ENCODE assay signal across 7 mouse cellular contexts in the genomic region with DNA sequence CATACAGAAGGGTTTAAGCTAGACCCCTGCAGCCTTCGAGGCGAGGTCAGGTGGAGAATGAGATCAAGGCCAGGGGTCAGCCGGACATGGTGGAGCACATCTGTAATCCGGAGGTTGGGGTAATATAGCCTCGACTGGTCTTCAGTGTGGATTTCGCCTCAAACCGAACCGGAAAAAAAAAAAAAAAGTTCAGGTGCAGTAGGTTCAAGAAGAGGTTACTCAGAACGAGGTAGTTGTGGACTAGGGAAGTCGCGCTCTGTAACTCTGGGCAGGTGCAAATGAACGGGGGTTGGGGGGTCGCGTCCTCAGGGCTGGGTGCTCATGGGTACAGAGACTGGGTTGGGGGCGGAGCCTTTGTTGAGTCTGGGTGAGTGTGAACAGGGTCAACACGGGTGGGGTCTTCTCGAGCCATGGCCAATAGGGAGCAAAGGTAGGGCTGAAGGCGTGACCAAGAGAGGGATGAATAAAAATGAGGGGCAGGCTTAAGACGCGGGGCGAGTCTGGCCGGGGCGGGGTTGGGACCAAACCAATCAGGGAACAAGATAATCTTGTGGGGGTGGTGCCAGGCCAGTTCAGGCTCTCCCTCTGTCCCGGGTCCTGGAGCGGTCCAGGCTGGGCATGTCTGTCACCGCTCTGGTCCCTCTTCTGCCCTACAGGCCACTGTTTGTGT. TPM values are rescaled to one million over a fixed set of nuclear protein-coding genes. Genes with fewer than 3 reads are reported as not detected.
DNase-seq lines count a peak whose midpoint lies in the region; ATAC-seq lines count a peak whose summit lies in the region.

No protein-coding gene starts in this region.

- H3K4me3 ChIP-seq in forebrain, embryonic 16.5 days (replicated peaks; ENCODE audit: low read length), result peak overlapping the region; percentile 42

- no peak overlapping the region for H3K27ac ChIP-seq in forebrain, embryonic 16.5 days (ENCODE audit: low read length)

- peaks cover 7% of the 10 kb centered on the region for H3K27me3 ChIP-seq in forebrain, embryonic 16.5 days (replicated peaks; ENCODE audit: control insufficient read depth, insufficient read depth, low read length)

- H3K4me2 ChIP-seq in forebrain, embryonic 16.5 days (ENCODE audit: low read length), result peak overlapping the region; percentile 74

- DNase-seq in WW6 (ENCODE audit: low read depth, low spot score), result peak; percentile 75
- peak; percentile 66 to 72 for DNase-seq in cerebellum, adult 18-20 months
- DNase-seq in layer of hippocampus, adult 8-10 months (ENCODE audit: low spot score in 2 of 2), result peak; percentile 44 to 56
- DNase-seq in lung, postnatal 14 days, result peak; percentile 78
- peak; percentile 25 for DNase-seq in right cerebral cortex, postnatal 25 days

- WGBS in forebrain, embryonic 16.5 days, result under 1% methylated on average over 26 of the region's 26 CpGs

- H3K36me3 ChIP-seq in forebrain, embryonic 16.5 days (ENCODE audit: control insufficient read depth, insufficient read depth), result no peaks in the 10 kb centered on the region

- ATAC-seq in forebrain, embryonic 16.5 days, result peak; percentile 84
- peak; percentile 84 to 90 for ATAC-seq in hematopoietic stem cell, adult 5-6 weeks (replicated peaks in 1 of 2; ENCODE audit: insufficient read depth in 1 of 2, low FRiP score in 2 of 2, low TSS enrichment in 1 of 2, low read depth in 1 of 2, poor library complexity in 2 of 2, severe bottlenecking in 2 of 2)

- H3K9me3 ChIP-seq in forebrain, embryonic 16.5 days (ENCODE audit: control insufficient read depth, low read length), result no peaks in the 10 kb centered on the region

- peak overlapping the region; percentile 50 for H3K9ac ChIP-seq in forebrain, embryonic 16.5 days (replicated peaks; ENCODE audit: low read depth, low read length)

- H3K4me1 ChIP-seq in forebrain, embryonic 16.5 days (replicated peaks; ENCODE audit: control insufficient read depth, insufficient read depth, low read length), result peaks cover 18% of the 10 kb centered on the region

RNA-seq across cellular contexts. Expression of gene Sec14l5, which starts 0.4 kb away (rescaled TPM):
- polyA plus RNA-seq in forebrain, embryonic 16.5 days (2015; fragmentation: Nextera tagmentation; extraction: Ambion mirVana), result 0.10 and 0.14 TPM in 2 replicates
- not detected in 2 replicates for total RNA-seq in hematopoietic stem cell, adult 5-6 weeks (2017)
- 10 to 100 TPM in 2 of 4 experiments, 1 to 10 TPM in 2; 8.3 to 11.1 (median 9.7) TPM for total RNA-seq in layer of hippocampus, adult 8-10 months (2022)

RNA-seq across cellular contexts. Expression of gene Ppl, which starts 14.3 kb away (rescaled TPM):
- 0.06 and 0.21 TPM in 2 replicates for polyA plus RNA-seq in forebrain, embryonic 16.5 days (2015; fragmentation: Nextera tagmentation; extraction: Ambion mirVana)
- total RNA-seq in hematopoietic stem cell, adult 5-6 weeks (2017), result not detected in 2 replicates
- total RNA-seq in layer of hippocampus, adult 8-10 months (2022), result 1 to 10 TPM; 3.9 to 6.4 (median 5.0) TPM

RNA-seq across cellular contexts. Expression of gene Nagpa, which starts 57.3 kb away (rescaled TPM):
- polyA plus RNA-seq in forebrain, embryonic 16.5 days (2015; fragmentation: Nextera tagmentation; extraction: Ambion mirVana), result 11.1 and 13.6 TPM in 2 replicates
- 25.4 and 37.1 TPM in 2 replicates for total RNA-seq in hematopoietic stem cell, adult 5-6 weeks (2017)
- total RNA-seq in layer of hippocampus, adult 8-10 months (2022), result 10 to 100 TPM; 11.1 to 18.8 (median 14.8) TPM

Comparison
In these comparisons a context has a peak if more than half of its experiments do, and no peak if none do; other contexts are left out.
1. DNase-seq: peak in every context shown above with its lines; median percentile 78 in lung, postnatal 14 days; 75 in WW6; 69 in cerebellum, adult 18-20 months; 50 in layer of hippocampus, adult 8-10 months; 25 in right cerebral cortex, postnatal 25 days.